Mouse (Mus musculus): ENCODE measurements at regions not wholly inside any gene's neighbourhood (a gene's known extent, or its start where the extent isn't known, plus 50 kb on each side); places are given as distances from the start of the nearest gene placed in this dataset.

- DNase-seq, result peak; percentile 68
These were observed 544.5 kb downstream of the H2afb1 start for GRCm38 (mm10) chrX:117559063-117559462.

All from layer of hippocampus, adult 9-11 months (tissue).